Mouse (Mus musculus) forebrain, embryonic 12.5 days (tissue): ENCODE results near the gene S100a7a. TPM values are rescaled to one million over a fixed set of nuclear protein-coding genes. Genes with fewer than 3 reads are reported as not detected.

ENCODE experiments used
- ATAC-seq: fragments of 200-750 bp; cut with Nextera tagmentation; 2 replicates; pipeline ENCODE4 v1.8.0; 2017; ENCODE audit warnings: moderate TSS enrichment; ENCODE audit not compliant: low FRiP score
- H3K27ac ChIP-seq: fragments of 300-500 bp; sonication (generic); 2 replicates; pipeline ENCODE4 v1.5.1; 2016; ENCODE audit warnings: mild to moderate bottlenecking
- H3K27me3 ChIP-seq: fragments of 300-500 bp; sonication (generic); 2 replicates; pipeline ENCODE4 v1.6.1; 2016; ENCODE audit warnings: mild to moderate bottlenecking
- H3K36me3 ChIP-seq: fragments of 300-500 bp; sonication (generic); replicated peaks from 2 replicates; pipeline ENCODE4 v1.6.1; 2016; ENCODE audit warnings: mild to moderate bottlenecking
- H3K4me1 ChIP-seq: fragments of 300-500 bp; sonication (generic); 2 replicates; pipeline ENCODE4 v1.6.1; 2016
- H3K4me2 ChIP-seq: fragments of 300-500 bp; sonication (generic); 2 replicates; pipeline ENCODE4 v1.6.1; 2016; ENCODE audit warnings: mild to moderate bottlenecking, moderate library complexity
- H3K4me3 ChIP-seq: fragments of 300-500 bp; sonication (generic); replicated peaks from 2 replicates; pipeline ENCODE4 v1.5.1; 2016; ENCODE audit warnings: mild to moderate bottlenecking
- H3K9ac ChIP-seq: fragments of 300-500 bp; sonication (generic); 2 replicates; pipeline ENCODE4 v1.6.1; 2016; ENCODE audit warnings: mild to moderate bottlenecking
- H3K9me3 ChIP-seq: fragments of 300-500 bp; sonication (generic); 2 replicates; pipeline ENCODE4 v1.6.1; 2016
- WGBS: fragments of 180-500 bp; shearing (Covaris S2); methylation state at CpG from one replicate; pipeline ENCODE4 v1.1.7; 2016; 5-methylcytosine and 5-hydroxymethylcytosine counted together
- polyA plus RNA-seq: library from polyadenylated mRNA; unstranded; fragments of >200 nt; fragmentation: Nextera tagmentation; extraction: Ambion mirVana; gene quantifications from 2 replicates; pipeline ENCODE4 v1.2.1, GENCODE M21; 2016

S100a7a gene
- polyA plus RNA-seq, 1 experiment from 2014 or later, result not detected

- no peak within 1 kb of the TSS for H3K4me2 ChIP-seq
- no peak within 1 kb of the TSS for H3K27ac ChIP-seq
- 67% methylated on average over 8 of the region's 8 CpGs for WGBS
- no peaks in the 10 kb centered on the region for H3K9me3 ChIP-seq
- H3K9ac ChIP-seq, result no peak within 1 kb of the TSS
- H3K4me3 ChIP-seq, result no peak within 1 kb of the TSS
- no peaks in the 10 kb centered on the region for H3K27me3 ChIP-seq
- no peak for ATAC-seq
- H3K4me1 ChIP-seq, result no peaks in the 10 kb centered on the region
- no peaks in the 10 kb centered on the region for H3K36me3 ChIP-seq
Measured at GRCm38 (mm10) chr3:90668846-90669245, 15.0 kb downstream of the S100a7a start, which contains the start of gene S100a8. Gene S100a8, plus strand, starts transcription at chr3:90668978.

GRCm38 (mm10) chr3:90678656-90679055 lies 24.8 kb downstream of the S100a7a start:
- no peaks in the 10 kb centered on the region for H3K9me3 ChIP-seq
- H3K27me3 ChIP-seq, result no peaks in the 10 kb centered on the region
- no peaks in the 10 kb centered on the region for H3K36me3 ChIP-seq
- H3K4me1 ChIP-seq, result no peaks in the 10 kb centered on the region
- H3K27ac ChIP-seq, result no peak overlapping the region
- no peak for ATAC-seq
- 60% methylated on average over 3 of the region's 3 CpGs for WGBS
- no peak overlapping the region for H3K4me2 ChIP-seq
- no peak overlapping the region for H3K4me3 ChIP-seq
- no peak overlapping the region for H3K9ac ChIP-seq

GRCm38 (mm10) chr3:90683929-90684328 lies 30.1 kb downstream of the S100a7a start:
- WGBS, result 85% methylated on average over 3 of the region's 3 CpGs
- ATAC-seq, result no peak
- Histone ChIP-seq H3K4me3 (no peak overlapping the region), H3K27ac (no peak overlapping the region), H3K27me3 (no peaks in the 10 kb centered on the region), H3K36me3 (no peaks in the 10 kb centered on the region), H3K4me1 (no peaks in the 10 kb centered on the region), H3K9me3 (no peaks in the 10 kb centered on the region), H3K4me2 (no peak overlapping the region), H3K9ac (no peak overlapping the region)

- H3K9me3 ChIP-seq, result no peaks in the 10 kb centered on the region
- no peak overlapping the region for H3K4me2 ChIP-seq
- no peaks in the 10 kb centered on the region for H3K36me3 ChIP-seq
- H3K27me3 ChIP-seq, result no peaks in the 10 kb centered on the region
- H3K27ac ChIP-seq, result no peak overlapping the region
- H3K9ac ChIP-seq, result no peak overlapping the region
- no peaks in the 10 kb centered on the region for H3K4me1 ChIP-seq
- ATAC-seq, result no peak
- WGBS, result 81% methylated on average over 2 of the region's 2 CpGs
- H3K4me3 ChIP-seq, result no peak overlapping the region
Measured at GRCm38 (mm10) chr3:90686835-90687234, 33.0 kb downstream of the S100a7a start.

- H3K4me2 ChIP-seq, result no peak overlapping the region
- WGBS, result 83% methylated on average over 2 of the region's 2 CpGs
- no peak overlapping the region for H3K4me3 ChIP-seq
- H3K27ac ChIP-seq, result no peak overlapping the region
- H3K36me3 ChIP-seq, result no peaks in the 10 kb centered on the region
- no peaks in the 10 kb centered on the region for H3K27me3 ChIP-seq
- no peak for ATAC-seq
- no peaks in the 10 kb centered on the region for H3K9me3 ChIP-seq
- H3K9ac ChIP-seq, result no peak overlapping the region
- no peaks in the 10 kb centered on the region for H3K4me1 ChIP-seq
Measured at GRCm38 (mm10) chr3:90693496-90693895, 39.7 kb downstream of the S100a7a start.

GRCm38 (mm10) chr3:90695613-90696012 lies 41.8 kb downstream of the S100a7a start, which contains the start of gene S100a9:
Gene S100a9, minus strand, starts transcription at chr3:90695721.
- Histone ChIP-seq H3K4me3 (no peak within 1 kb of the TSS), H3K36me3 (no peaks in the 10 kb centered on the region)
- WGBS, result 65% methylated on average over 3 of the region's 3 CpGs

GRCm38 (mm10) chr3:90702244-90702643 lies 48.4 kb downstream of the S100a7a start:
- Histone ChIP-seq H3K36me3 (no peaks in the 10 kb centered on the region), H3K27ac (no peak overlapping the region), H3K9me3 (no peaks in the 10 kb centered on the region), H3K4me2 (no peak overlapping the region), H3K4me3 (no peak overlapping the region), H3K4me1 (no peaks in the 10 kb centered on the region), H3K9ac (no peak overlapping the region), H3K27me3 (no peaks in the 10 kb centered on the region)
- 92% methylated on average over 2 of the region's 2 CpGs for WGBS
- no peak for ATAC-seq

More at GRCm38 (mm10) chr3:90695613-90696012, 41.8 kb downstream of the S100a7a start, which contains the start of gene S100a9:
- Histone ChIP-seq H3K27ac (no peak within 1 kb of the TSS), H3K9ac (no peak within 1 kb of the TSS), H3K4me1 (no peaks in the 10 kb centered on the region), H3K9me3 (no peaks in the 10 kb centered on the region), H3K4me2 (no peak within 1 kb of the TSS), H3K27me3 (no peaks in the 10 kb centered on the region)
- ATAC-seq, result no peak

Other genes starting within 250 kb of the S100a7a start
- gene Ints3, start 220.4 kb upstream of the S100a7a start, polyA plus RNA-seq, result 42.8 and 45.1 TPM in 2 replicates
- 1.6 and 2.2 TPM in 2 replicates for gene Npr1, start 188.2 kb upstream of the S100a7a start, polyA plus RNA-seq
- gene Ilf2, start 177.9 kb upstream of the S100a7a start, polyA plus RNA-seq, result 351 and 352 TPM in 2 replicates
- gene Snapin, start 163.0 kb upstream of the S100a7a start, polyA plus RNA-seq, result 71.7 and 73.2 TPM in 2 replicates
- 228 and 238 TPM in 2 replicates for gene Chtop, start 144.5 kb upstream of the S100a7a start, polyA plus RNA-seq
- 5.1 and 7.0 TPM in 2 replicates for gene S100a1, start 139.6 kb upstream of the S100a7a start, polyA plus RNA-seq
- 8.1 and 8.6 TPM in 2 replicates for gene S100a13, start 139.6 kb upstream of the S100a7a start, polyA plus RNA-seq
- gene S100a14, start 127.2 kb upstream of the S100a7a start, polyA plus RNA-seq, result 0.19 and 0.24 TPM in 2 replicates
- gene S100a16, start 116.8 kb upstream of the S100a7a start, polyA plus RNA-seq, result 26.8 and 27.3 TPM in 2 replicates
- not detected in 2 replicates for gene S100a3, start 93.4 kb upstream of the S100a7a start, polyA plus RNA-seq
- gene S100a2, start 63.8 kb upstream of the S100a7a start, polyA plus RNA-seq, result not detected in 2 replicates
- not detected in 2 replicates for gene Gm42674, start 52.1 kb upstream of the S100a7a start, polyA plus RNA-seq
- gene S100a4, start 50.2 kb upstream of the S100a7a start, polyA plus RNA-seq, result 1.6 and 1.7 TPM in 2 replicates
- gene S100a5, start 45.5 kb upstream of the S100a7a start, polyA plus RNA-seq, result 0.56 TPM in 1 of 2 replicates, not detected in the other
- gene S100a6, start 41.1 kb upstream of the S100a7a start, polyA plus RNA-seq, result 20.1 and 22.2 TPM in 2 replicates
- gene S100a8, start 15.0 kb downstream of the S100a7a start, polyA plus RNA-seq, result 4.4 and 5.2 TPM in 2 replicates
- gene S100a9, start 41.7 kb downstream of the S100a7a start, polyA plus RNA-seq, result 2.6 and 3.8 TPM in 2 replicates
- gene Pglyrp4, start 72.9 kb downstream of the S100a7a start, polyA plus RNA-seq, result not detected in 2 replicates
- not detected in 2 replicates for gene Gm5849, start 123.9 kb downstream of the S100a7a start, polyA plus RNA-seq